ENCODE assay signal across 12 mouse cellular contexts in genomic region chr8:90301543-90301942, GRCm38 (mm10). TPM values are rescaled to one million over a fixed set of nuclear protein-coding genes. Genes with fewer than 3 reads are reported as not detected.
DNase-seq lines count a peak whose midpoint lies in the region; ATAC-seq and TF ChIP-seq lines count a peak whose summit lies in the region.
"Had no signal": no experiment of that assay in that cellular context is flagged by ENCODE, and none has a peak within 500 bp of the region (broad histone marks: within the 10 kb centered on the region; RNA-seq: fewer than 3 reads in every experiment).

No protein-coding gene starts in this region.

- no peak overlapping the region for H3K4me3 ChIP-seq in heart, embryonic 12.5 days
- H3K4me3 ChIP-seq in lung, embryonic 14.5 days (ENCODE audit: low read depth, low read length) = no peak overlapping the region
- no peak overlapping the region for H3K4me3 ChIP-seq in limb, embryonic 14.5 days (replicated peaks; ENCODE audit: low read length)
- H3K4me3 ChIP-seq in stomach, embryonic 16.5 days (replicated peaks; ENCODE audit: low read length) = no peak overlapping the region

- no peaks in the 10 kb centered on the region for H3K27me3 ChIP-seq in heart, embryonic 12.5 days (replicated peaks)
- no peaks in the 10 kb centered on the region for H3K27me3 ChIP-seq in lung, embryonic 14.5 days (ENCODE audit: insufficient read depth, low read length)
- no peaks in the 10 kb centered on the region for H3K27me3 ChIP-seq in limb, embryonic 14.5 days (ENCODE audit: control insufficient read depth, insufficient read depth, low read length)
- H3K27me3 ChIP-seq in stomach, embryonic 16.5 days (ENCODE audit: control insufficient read depth, insufficient read depth, low read length) = no peaks in the 10 kb centered on the region

- peaks cover 15% of the 10 kb centered on the region for H3K4me1 ChIP-seq in heart, embryonic 12.5 days (replicated peaks)
- H3K4me1 ChIP-seq in lung, embryonic 14.5 days (ENCODE audit: insufficient read depth) = peaks cover 12% of the 10 kb centered on the region
- peaks cover 21% of the 10 kb centered on the region for H3K4me1 ChIP-seq in limb, embryonic 14.5 days (ENCODE audit: control insufficient read depth, insufficient read depth, low read length)
- H3K4me1 ChIP-seq in stomach, embryonic 16.5 days (ENCODE audit: control insufficient read depth, insufficient read depth, low read length) = peaks cover 19% of the 10 kb centered on the region

- no peak for TF ChIP-seq POLR2A in limb, embryonic 14.5 days (IDR thresholded peaks at IDR 0.05; ENCODE audit: borderline replicate concordance, extremely low read depth, insufficient read depth, insufficient read length)

- 61% methylated on average over 5 of the region's 5 CpGs for WGBS in heart, embryonic 12.5 days
- 29% methylated on average over 5 of the region's 5 CpGs for WGBS in lung, embryonic 14.5 days
- 44% methylated on average over 5 of the region's 5 CpGs for WGBS in limb, embryonic 14.5 days
- 21% methylated on average over 5 of the region's 5 CpGs for WGBS in stomach, embryonic 16.5 days

- peak overlapping the region; percentile 63 for H3K27ac ChIP-seq in heart, embryonic 12.5 days (ENCODE audit: poor library complexity, severe bottlenecking)
- H3K27ac ChIP-seq in lung, embryonic 14.5 days (ENCODE audit: low read depth) = peak overlapping the region; percentile 51
- H3K27ac ChIP-seq in limb, embryonic 14.5 days (replicated peaks; ENCODE audit: low read depth, low read length) = peak overlapping the region; percentile 69
- peak overlapping the region; percentile 84 for H3K27ac ChIP-seq in stomach, embryonic 16.5 days (ENCODE audit: low read length)
- H3K27ac ChIP-seq: macrophage had no signal

- H3K9me3 ChIP-seq in heart, embryonic 12.5 days (replicated peaks) = peaks cover 2% of the 10 kb centered on the region; the same call in 1 of the 2 replicates
- no peaks in the 10 kb centered on the region; the same call in 1 of the 2 replicates for H3K9me3 ChIP-seq in lung, embryonic 14.5 days (ENCODE audit: low read depth, low read length)
- H3K9me3 ChIP-seq in limb, embryonic 14.5 days (ENCODE audit: control insufficient read depth, low read length) = no peaks in the 10 kb centered on the region
- no peaks in the 10 kb centered on the region for H3K9me3 ChIP-seq in stomach, embryonic 16.5 days (replicated peaks; ENCODE audit: control insufficient read depth, low read length)

- H3K9ac ChIP-seq in heart, embryonic 12.5 days = no peak overlapping the region
- H3K9ac ChIP-seq in lung, embryonic 14.5 days = no peak overlapping the region
- no peak overlapping the region for H3K9ac ChIP-seq in limb, embryonic 14.5 days (ENCODE audit: low read depth, low read length, severe bottlenecking)
- no peak overlapping the region for H3K9ac ChIP-seq in stomach, embryonic 16.5 days (ENCODE audit: low read length)

- peaks cover 5% of the 10 kb centered on the region; the same call in 1 of the 2 replicates for H3K36me3 ChIP-seq in heart, embryonic 12.5 days
- no peaks in the 10 kb centered on the region for H3K36me3 ChIP-seq in lung, embryonic 14.5 days (ENCODE audit: insufficient read depth)
- H3K36me3 ChIP-seq in limb, embryonic 14.5 days (ENCODE audit: control insufficient read depth, insufficient read depth, low read length) = no peaks in the 10 kb centered on the region
- H3K36me3 ChIP-seq in stomach, embryonic 16.5 days (ENCODE audit: control insufficient read depth, insufficient read depth, low read length) = no peaks in the 10 kb centered on the region
- H3K36me3 ChIP-seq: G1E had no signal

- no peak for DNase-seq in heart, adult 8-10 months (ENCODE audit: low spot score)
- DNase-seq in lung, embryonic 14.5 days = peak; percentile 6
- no peak for DNase-seq in lung, postnatal 10 days
- DNase-seq in limb, embryonic 14.5 days (ENCODE audit: low spot score) = peak; percentile 15
- no peak for DNase-seq in layer of hippocampus, adult 11-12 months (ENCODE audit: low spot score)
- no peak for DNase-seq in gastrocnemius, postnatal 4 days (ENCODE audit: low spot score in 2 of 2)
- DNase-seq: thymus, postnatal 14 days had no signal

- no peak for TF ChIP-seq CTCF in lung, embryonic 14.5 days (IDR thresholded peaks at IDR 0.05; ENCODE audit: low read depth)

- ATAC-seq in heart, embryonic 12.5 days (ENCODE audit: insufficient number of reproducible peaks, low FRiP score) = no peak
- ATAC-seq in lung, embryonic 14.5 days (ENCODE audit: insufficient read depth) = no peak
- ATAC-seq in limb, embryonic 14.5 days (ENCODE audit: low FRiP score, low read depth) = peak; percentile 25; the same call in 1 of the 2 replicates
- no peak for ATAC-seq in stomach, embryonic 16.5 days (ENCODE audit: insufficient read depth, low FRiP score)

- H3K4me2 ChIP-seq in heart, embryonic 12.5 days = no peak overlapping the region
- peak overlapping the region; percentile 34; the same call in 1 of the 2 replicates for H3K4me2 ChIP-seq in lung, embryonic 14.5 days
- no peak overlapping the region for H3K4me2 ChIP-seq in limb, embryonic 14.5 days (replicated peaks; ENCODE audit: low read depth, low read length, severe bottlenecking)
- H3K4me2 ChIP-seq in stomach, embryonic 16.5 days (ENCODE audit: low read depth, low read length) = peak overlapping the region; percentile 28; the same call in 1 of the 2 replicates

RNA-seq across cellular contexts. Expression of gene Tox3, which starts 46.6 kb away (rescaled TPM):
- 18.4 and 20.3 TPM in 2 replicates for polyA plus RNA-seq in heart, embryonic 12.5 days (2016; fragmentation: Nextera tagmentation; extraction: Ambion mirVana)
- 1 to 10 TPM; 1.9 to 2.7 (median 2.3) TPM for total RNA-seq in heart, adult 8-10 months (2022)
- 7.6 and 8.2 TPM in 2 replicates for polyA plus RNA-seq in lung, embryonic 14.5 days (2014; fragmentation: Nextera tagmentation; extraction: Ambion mirVana)
- polyA plus RNA-seq in limb, embryonic 14.5 days (2012; rRNA removed) = 16.4 and 23.1 TPM in 2 replicates
- 9.8 and 13.0 TPM in 2 replicates for polyA plus RNA-seq in limb, embryonic 14.5 days (2014; fragmentation: Nextera tagmentation; extraction: Ambion mirVana)
- 4.3 and 5.2 TPM in 2 replicates for polyA plus RNA-seq in stomach, embryonic 16.5 days (2015; fragmentation: Nextera tagmentation; extraction: Ambion mirVana)
- total RNA-seq in gastrocnemius, postnatal 4 days (2021) = 1 to 10 TPM; 1.8 TPM
- total RNA-seq: G1E; liver, adult 2 months had no signal
- polyA plus RNA-seq: G1E, macrophage had no signal

Comparison
In these comparisons a context has a peak if more than half of its experiments do, and no peak if none do; other contexts are left out.
1. DNase-seq: peak in lung, embryonic 14.5 days (single experiment) and limb, embryonic 14.5 days (single experiment); none in heart, adult 8-10 months (single experiment), lung, postnatal 10 days (single experiment), layer of hippocampus, adult 11-12 months (single experiment) and gastrocnemius, postnatal 4 days (0 of 2).
2. H3K4me2 ChIP-seq: peak in lung, embryonic 14.5 days (single experiment) and stomach, embryonic 16.5 days (single experiment); none in heart, embryonic 12.5 days (single experiment) and limb, embryonic 14.5 days (single experiment).
3. Peak in every context shown above with its lines, with median percentiles within 50 percentile points of each other: H3K27ac ChIP-seq.